Mouse (Mus musculus) spleen, adult 12 weeks (tissue): ENCODE measurements around the gene Slirp.

Experiments used
- DNase-seq: peaks from one replicate; pipeline ENCODE4 v3.0.0; 2022; ENCODE audit warnings: low spot score

The Slirp gene

DNA sequence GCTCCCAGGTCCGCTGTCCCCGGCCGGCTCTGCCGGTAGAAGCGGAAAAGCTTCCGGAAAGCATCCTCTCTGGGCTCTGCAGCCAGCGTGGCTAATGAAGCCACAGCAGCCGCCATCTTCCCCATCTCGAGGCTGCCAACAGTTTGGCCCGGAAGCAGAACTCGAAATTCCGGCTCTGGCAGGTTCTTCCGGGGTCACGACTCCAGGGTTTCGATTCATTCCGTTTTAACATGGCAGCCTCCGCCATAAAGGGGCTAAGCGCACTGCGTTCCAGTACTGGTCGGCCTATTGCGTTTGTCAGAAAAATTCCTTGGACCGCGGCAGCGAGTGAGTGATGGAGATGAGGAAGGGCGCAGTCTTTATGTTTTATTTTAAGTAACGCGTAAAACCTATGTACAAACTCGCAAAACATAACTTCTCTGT, at the start of gene Slirp, which contains the start of gene Alkbh1:
TSS of gene Slirp (plus strand) at position 197 of the 423 bp plus-strand sequence.
TSS of gene Alkbh1 (minus strand) at position 318 of the 423 bp plus-strand sequence.
- peak; percentile 78 for DNase-seq

DNA sequence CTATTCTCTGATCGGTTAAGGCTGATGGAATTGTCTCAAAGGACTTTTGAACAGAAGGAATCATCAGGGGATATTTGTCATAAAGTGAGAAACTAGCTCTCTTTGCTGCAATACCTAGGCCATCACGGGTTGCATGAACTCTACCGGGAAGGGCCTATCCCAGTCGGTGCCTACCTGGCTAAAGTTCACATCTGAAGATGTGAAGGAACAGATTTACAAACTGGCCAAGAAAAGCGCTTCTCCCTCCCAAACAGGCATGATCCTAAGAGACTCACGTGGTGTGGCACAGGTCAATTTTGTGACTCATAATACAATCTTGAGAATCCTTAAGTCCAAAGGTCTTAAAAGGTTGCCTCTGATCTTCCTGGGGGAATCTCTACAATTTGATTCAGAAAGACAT, 49.4 kb upstream of the Slirp start:
- DNase-seq: no peak

DNA sequence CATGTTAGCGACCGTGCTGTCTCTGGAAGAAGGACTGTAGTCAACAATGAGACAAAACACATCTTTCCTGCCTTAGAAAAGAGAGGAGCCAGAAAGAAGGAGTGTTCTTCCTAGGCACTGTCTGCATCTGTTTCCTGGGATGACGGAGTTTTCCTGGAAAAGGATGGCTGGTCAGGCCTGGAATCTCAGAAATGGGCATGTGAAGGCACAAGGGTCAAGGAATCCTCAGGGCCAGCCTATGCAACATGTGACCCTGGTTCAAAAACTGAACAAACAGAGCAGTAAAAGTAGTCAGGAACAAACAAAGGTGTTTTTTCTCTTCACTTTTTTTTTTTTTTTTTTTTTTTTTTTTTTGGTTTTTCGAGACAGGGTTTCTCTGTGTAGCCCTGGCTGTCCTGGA, 46.6 kb upstream of the Slirp start:
- DNase-seq: no peak

DNA sequence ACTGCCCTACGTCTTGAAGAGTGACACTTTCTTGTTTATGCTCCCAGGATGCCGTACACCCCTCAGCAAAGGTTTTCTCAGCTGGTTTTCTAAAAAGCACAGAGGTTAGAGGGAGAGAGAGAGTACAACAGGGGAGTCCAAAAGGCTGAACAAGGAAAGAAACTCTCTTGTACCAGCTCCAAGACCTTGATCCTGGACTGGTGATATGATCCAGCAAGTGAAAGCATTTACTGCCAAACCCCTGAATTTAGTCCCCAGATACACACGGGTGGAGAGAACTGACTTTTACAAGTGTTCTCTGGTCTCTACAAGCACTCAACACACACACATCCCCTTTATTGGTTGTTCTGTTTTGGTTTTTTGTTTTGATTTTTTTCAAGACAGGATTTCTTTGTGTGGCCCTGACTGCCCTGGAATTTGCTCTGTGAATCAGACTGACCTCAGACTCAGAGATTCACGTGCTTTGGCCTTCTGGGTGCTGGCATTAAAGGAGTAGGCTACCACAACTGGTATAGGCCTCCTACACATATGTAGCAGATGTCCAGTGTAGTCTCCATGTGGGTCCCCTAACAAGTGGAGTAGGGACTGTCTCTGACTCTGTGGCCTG, 45.8 kb upstream of the Slirp start:
- DNase-seq: no peak

DNA sequence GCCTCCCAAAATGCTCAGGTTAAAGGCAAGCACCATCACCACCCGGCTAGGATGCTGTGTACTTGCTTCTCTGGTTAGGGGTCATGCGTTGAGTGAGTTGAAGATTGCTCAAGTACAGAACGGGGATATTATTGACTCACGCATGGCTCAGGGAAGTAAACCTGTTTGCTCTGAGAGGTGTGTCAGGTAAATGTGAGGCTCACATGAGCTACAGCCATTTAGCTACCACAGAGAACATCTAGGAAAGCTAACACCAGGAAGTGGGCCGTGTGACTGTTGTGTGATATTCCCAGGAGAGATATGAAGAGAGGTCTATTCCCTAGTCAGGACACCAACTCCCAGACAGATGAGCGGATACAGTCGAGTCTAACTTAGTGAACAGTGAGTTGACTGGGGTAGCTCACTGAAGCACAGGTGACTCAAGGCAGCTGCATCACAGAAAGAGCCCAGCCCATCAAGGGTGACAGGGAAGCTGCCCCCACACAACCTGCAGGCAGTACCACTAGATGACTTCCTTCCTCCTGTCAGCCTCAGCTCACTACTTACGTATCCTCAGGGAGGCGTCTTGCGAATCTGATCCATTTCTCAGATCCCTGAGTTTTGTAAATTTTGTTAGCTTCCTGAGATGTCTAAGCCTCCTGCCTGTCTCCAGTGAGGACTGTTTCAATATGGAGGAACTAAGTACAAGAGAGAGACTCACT, 44.4 kb upstream of the Slirp start:
- DNase-seq: no peak

DNA sequence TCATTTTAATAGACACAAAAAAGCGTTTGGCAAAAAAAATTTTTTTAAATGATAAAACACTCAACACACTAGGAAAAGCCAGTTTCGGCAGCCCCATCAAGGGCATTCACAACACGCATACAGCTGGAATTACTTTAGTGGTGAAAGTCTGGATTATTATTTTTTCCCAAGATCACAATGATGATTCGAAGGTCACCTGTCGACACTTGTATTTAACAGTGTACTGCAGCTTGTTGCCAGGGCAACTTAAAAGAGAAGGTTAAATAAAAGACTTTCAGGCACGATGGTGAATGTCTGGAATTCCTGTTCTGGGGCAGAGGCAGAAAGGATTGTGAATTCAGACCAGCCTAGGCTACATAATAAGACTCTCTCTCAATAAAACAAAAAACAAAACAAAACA, 41.8 kb upstream of the Slirp start:
- DNase-seq: no peak

DNA sequence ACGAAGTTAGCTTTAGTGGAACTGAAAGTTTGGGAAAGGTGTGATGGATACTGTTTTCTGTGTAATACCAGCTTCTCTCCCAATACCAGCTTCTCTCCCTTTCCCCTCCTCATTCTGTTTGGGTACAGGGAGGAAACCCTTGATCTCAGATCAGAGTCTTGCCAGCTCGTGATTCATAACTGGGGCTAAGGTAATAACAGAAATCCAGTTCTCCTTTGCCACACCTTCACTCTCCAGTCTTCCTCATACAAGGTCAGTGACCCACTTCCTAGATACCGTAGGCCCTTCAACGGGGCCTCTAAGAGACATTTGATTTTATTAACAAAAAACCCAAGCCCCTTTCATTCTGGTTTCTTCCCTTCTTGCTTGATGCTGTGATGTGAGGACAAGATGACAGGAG, 38.5 kb upstream of the Slirp start:
- DNase-seq: no peak

DNA sequence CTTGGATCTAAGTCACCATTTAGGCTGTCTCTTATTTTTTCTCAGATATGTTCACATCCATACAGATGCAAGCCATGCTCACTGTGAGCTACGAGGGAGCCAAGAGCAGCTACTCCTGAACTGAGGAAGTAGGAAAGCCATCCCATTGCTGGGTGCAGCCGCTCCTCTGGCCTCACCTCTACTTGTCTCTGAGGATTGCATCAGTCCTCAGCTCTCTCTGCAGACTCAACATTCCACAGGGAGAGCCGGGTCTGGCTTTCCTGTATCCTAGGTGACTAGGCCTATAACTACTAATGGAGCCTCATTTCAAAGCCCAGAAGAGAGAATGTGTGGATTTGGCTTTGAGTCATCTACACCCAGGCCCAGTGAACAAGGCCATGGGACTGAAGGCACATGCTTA, 38.0 kb upstream of the Slirp start:
- DNase-seq: no peak

DNA sequence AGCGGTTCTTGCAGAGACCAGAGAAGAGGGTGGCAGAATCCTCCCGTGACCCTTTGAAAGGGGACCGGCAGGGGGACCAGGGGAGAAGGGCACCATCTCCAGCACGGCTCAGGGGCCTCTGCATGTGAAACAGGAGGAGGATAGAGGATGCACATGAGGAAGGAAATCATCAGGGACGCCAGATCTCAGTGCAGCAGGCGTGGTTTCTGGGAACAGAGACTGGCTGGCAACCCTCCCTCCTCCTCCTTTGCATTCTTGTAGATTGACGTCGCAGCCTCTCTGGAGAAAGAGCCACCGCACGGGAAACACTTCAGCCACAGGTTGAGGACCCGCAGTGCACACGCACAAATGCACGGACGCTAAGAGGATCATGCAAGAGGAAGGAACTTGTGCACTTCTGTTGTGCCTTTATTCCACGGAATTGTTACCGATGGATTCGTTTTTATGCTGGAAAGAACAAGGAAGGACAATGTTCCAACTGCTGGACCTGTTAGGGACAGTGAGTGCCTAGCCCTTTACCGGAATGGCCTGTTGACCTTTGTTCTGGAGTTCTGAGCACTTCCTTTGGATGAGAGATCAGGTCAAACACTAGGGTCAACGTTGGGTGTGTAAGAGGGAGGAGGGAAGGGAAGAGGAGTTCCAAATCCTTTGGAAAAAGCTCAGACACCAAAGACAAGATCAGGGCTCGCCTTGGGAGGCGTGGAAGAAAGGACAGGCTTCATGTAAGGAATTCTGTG, 35.7 kb upstream of the Slirp start:
- no peak for DNase-seq

DNA sequence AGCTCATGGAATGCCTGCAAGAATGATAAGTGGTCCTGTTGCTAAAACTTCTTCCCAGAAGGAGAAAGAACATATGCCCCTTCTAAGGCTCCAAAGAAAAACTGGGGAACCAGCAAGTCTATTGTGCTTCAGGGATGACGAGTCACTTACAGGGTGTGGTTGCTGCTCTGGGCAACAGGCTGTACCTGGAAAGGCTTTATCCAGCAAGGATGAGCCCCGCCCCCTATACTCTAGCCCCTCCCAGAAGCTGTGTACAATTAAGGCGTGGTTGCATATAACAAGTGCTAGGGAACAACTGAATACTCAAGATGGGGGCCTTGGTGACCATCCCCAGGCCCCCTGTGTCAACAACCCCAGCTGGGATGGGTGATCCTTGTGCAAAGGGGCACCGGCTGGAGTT, 34.6 kb upstream of the Slirp start:
- DNase-seq: no peak

DNA sequence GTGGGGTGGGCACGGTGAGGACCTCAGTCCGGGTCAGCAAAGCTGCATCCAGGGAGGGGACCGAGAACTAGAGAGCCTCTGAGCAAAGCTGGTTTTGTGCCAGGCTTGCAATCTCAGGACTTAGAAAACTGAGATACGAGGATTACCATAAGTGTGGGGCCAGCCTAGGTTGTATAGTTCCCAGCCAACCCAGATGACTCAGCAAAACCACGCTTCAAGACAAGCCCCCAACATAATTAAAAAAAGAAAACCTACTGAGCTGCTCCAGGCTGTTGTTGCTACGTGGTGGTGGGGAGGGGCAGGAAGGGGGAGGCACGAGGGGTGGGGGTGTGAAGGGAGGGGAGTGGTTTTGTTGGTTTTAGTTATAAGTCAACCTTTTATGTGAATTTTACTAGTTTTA, 32.7 kb upstream of the Slirp start:
- DNase-seq: no peak

DNA sequence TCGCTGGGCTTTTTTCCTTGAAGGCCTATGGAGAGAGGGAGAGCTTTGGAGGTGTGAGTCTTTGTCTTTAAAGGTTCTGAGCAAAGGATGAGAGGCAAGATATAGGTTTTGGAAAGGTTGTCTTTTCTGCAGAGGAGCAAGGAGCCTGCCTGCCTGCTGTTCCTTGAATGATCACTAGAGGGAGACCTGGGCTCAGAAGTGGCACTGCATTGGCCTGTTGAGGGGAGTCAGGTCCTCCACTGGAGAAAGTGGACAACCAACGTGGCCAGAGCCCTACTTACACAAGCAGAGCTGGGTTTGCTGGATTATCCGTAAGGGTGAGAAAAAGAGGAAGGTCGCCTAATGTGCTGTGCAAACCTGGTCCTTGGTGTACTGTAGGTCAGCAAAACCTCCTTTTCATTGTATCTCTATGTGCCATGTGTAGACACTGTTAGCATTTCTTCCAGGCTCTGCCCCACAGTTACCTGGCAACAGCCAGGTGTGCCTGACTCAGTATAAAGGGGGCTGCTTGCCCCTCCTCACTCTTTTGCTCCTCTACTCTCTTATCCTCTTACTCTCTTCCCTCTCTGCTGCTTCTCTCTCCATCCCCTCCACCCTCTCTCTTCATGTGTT, 30.4 kb upstream of the Slirp start:
- peak; percentile 41 for DNase-seq

DNA sequence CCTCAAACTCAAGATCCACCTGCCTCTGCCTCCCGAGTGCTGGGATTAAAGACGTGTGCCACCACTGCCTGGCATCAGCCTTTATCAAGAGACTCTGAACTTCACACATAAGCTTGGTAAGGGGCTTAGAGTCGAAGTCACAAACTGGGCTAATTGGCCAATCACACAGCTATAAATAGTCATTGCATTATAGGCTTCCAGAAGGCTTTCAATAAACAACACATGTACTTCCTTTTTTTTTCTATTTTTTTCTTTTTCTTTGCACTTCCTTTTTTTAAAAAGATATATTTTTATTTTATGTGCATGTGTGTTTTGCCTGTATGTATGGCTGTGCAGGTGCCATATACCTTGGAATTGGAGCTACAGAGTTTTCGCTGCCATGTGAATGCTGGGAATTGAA, 28.3 kb upstream of the Slirp start:
- DNase-seq: no peak

DNA sequence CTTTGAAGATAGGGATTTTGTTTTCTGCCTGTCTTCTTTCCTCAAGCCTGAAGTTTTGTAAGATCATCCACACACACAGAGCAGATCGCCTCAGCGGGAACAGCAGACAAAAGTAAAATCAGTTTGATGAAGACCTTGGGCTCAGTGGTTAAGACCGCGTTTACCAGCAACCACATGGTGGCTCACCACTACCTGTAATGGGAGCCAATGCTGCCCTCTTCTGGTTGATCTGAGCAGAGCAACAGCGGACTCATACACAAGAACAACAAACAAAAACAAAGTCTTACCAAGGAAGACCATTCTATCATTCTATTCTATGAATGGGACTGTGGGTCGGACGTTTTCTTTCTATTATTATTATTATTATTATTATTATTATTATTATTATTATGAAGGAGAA, 27.0 kb upstream of the Slirp start:
- DNase-seq: peak; percentile 29

DNA sequence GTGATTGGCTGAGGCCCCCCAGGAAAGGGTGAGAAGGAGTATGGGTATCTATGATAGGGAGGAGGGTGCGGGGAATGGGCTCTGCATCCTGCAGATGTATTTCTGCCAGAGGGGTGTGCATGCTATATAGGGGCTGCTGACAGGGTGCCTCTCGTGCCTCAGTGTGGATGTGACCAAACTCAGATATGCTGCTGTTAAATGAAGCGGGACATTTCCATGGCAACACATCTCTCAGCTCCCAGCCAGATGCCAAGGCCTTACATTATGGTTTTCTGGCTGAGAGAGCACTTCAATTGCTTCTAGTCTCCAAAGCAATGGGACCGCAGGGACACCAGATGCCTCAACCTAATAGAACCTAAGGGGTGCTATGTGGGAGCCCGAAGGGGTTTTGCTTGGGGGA, 24.8 kb upstream of the Slirp start:
- no peak for DNase-seq

DNA sequence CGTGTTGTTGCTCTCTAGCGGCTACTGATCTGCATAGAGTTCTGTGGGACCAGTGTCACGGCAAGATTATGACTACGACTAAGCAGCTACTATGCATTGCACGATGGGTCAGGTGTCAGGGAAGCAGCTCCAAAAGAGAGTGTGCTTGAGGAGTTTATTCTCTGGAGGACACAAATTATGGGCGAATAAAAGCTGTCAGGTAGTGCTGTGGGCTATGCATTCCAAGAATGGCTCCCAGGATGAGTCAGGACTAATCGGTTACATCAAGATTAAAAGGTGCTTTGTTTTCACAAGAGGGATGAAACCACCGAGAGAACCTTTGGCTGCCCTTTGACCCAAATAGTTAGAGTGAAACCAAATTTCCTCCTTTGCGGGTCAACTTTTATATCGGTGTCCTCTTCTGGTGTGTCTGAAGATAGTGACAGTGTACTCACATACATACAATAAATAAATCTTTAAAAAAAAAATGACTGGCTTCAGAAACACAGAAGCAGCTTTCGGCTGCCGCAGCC, 23.7 kb upstream of the Slirp start:
- no peak for DNase-seq

DNA sequence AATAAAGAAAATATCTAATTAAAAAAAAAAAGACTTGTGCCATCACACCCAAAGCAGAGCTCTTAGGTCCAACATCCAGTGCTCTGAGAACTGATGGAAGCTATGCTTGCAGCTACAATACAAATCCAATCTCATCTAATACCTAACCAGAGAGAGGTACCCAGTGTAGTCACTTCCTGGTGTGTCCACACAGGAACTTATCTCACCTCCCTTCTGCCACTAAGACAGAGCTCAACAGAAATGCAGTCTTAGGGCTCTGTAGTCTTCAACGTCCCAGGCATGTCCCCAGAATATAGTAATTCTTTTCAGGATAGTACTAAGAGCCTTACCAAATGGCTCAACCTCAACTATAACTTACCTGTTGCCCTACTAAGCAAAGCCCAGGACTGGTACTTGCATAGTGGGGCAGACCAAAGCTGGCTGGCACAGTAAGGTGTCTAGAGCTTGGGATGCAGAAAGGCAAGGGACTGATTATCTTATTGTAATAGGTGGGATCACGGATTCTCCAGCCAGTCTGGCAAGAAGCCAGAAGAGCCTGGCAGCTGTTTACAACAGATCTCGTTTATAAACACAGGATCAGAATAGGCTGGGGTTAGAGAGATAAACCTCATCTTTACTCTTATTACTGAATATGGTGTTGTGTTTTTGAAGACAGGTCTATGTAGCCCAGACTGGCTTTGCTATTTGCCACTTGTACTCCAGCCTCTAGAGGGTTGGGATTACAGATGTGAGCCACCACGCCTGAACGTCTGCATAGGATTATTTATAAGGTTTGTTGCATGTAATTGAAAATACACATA, 21.8 kb upstream of the Slirp start:
- DNase-seq: no peak

DNA sequence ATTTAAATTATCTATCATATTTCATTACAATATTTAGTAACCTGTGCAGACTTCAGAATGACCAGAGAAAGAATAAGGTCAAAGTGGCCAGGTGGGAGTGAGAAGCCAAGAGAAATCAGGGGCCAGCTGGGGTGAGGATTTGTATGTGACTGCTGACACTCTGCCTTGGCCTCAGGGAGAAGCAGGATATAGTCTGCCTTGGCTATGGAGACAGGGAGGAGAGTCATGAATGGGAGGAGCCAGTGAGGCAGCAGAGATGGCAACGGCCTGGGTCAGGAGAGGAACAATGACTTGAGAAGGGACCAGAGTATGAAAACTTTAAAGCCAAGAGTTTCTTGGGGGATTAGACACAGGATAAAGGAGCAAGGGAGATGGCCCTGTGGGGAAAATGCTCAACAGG, 20.0 kb upstream of the Slirp start:
- DNase-seq: no peak

DNA sequence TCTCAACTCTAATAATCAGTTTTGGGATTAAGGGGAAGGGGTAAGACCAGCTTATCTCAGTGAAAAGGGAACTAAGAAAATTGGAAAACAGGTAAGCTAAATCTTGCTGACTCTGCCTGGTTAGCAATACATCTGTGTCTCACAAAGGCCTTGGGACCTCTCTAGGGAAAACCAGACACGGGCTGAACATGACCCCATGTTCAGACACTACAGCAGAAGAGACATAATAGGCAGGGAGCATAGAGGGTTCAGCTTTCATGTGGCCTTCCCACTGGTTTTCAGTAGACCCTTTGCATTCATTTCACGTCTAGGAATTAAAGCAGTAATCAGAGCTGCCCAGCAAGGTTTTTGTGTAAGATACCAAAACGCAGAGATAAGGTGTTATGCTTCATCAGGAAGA, 19.2 kb upstream of the Slirp start:
- DNase-seq: no peak

DNA sequence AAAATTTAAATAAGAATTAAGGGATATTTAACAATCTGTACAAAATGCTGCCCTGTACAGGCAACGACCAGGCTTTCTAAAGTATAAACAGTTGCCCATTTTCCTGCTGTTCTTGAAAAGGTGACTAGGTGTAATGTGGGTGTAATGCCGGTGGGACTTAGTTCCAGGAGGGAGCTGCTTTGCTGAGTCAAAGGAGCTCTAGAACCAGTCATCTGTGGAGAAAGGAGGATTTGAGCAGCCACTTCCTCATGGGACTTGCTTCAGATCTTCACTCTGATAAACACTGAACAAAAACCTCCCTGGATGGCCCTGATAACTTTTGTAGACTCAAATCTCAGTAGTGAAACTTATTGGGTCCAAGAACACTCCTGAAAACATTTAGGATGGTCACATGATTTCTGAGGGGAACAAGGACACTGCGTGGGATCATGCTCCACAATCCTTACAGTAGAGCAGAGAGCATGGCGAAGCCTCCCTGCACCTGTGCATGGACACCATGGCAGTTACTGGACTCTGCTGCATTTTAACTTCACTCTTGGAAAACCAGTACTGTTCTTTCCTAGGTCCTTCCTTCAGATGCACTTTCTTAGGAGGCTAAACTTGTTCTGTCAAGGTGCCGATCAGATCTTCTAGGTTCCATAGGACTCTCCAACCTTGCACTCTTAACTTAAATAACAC, 17.2 kb upstream of the Slirp start:
- no peak for DNase-seq

DNA sequence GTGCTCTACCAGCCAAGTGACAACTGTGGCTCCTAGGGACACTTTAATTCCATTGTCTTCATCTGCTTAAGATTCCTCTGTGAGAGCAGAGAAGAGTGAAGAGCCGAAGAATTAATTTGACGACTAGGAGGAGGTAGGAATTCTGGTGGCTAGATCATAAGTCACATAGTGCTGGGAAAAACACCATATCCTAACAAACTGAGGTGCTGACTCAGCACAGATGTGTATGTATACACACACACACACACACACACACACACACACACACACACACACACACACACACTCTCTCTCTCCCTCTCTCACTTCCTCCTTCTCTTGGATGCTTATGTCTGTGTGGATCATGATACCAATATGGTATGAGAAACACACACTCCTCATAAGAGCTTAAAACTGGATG, 15.4 kb upstream of the Slirp start:
- no peak for DNase-seq
